Mouse (Mus musculus): ENCODE data around the gene Spata33.

GRCm38 (mm10) chr8:123243053-123243452 is 30.4 kb downstream of the Spata33 start:
- TF ChIP-seq CTCF (IDR thresholded peaks at IDR 0.05; ENCODE audit: low read depth) (peak; percentile 5; the same call in 1 of the 2 replicates), EP300 (IDR thresholded peaks at IDR 0.05; ENCODE audit: low read depth) (no peak)
